ENCODE assay signal across 16 mouse cellular contexts in the genomic region with DNA sequence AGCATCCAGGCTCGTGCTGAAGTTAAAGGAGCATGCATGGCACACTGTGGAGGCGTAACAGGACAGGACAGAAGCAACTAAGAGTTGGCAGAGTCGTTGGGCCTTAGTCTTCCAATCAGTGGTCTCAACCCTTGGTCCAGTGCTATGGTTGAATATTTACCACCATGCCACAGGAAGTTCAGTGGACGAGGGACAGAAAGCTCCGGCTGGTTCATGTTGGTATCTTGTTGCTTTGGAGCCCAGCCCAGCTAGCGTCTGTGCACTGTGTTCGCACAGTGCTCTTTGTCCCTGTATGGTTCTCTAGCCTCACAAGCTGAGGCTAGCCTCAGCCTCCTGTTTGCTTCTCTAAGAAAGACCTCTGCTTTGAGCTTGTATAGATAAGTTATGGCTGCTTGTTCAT.
"Had no signal": no experiment of that assay in that cellular context is flagged by ENCODE, and none has a peak within 500 bp of the region (broad histone marks: within the 10 kb centered on the region; RNA-seq: fewer than 3 reads in every experiment).

No protein-coding gene starts in this region.

- H3K27ac ChIP-seq: hindbrain, embryonic 13.5 days; hindbrain, postnatal 0 days; intestine, embryonic 15.5 days; left cerebral cortex, adult 2 months; limb, embryonic 10.5 days; liver, embryonic 15.5 days; midbrain, embryonic 15.5 days; neural tube, embryonic 12.5 days had no signal

- DNase-seq: lung, adult 2 months; lung, postnatal 36 days; retina, postnatal 1 day; thymus, adult 2 months; thymus, postnatal 25 days had no signal

- H3K27me3 ChIP-seq: hindbrain, embryonic 13.5 days; intestine, embryonic 15.5 days; liver, embryonic 15.5 days; midbrain, embryonic 15.5 days; neural tube, embryonic 12.5 days had no signal

- H3K9me3 ChIP-seq: hindbrain, embryonic 13.5 days; intestine, embryonic 15.5 days; limb, embryonic 10.5 days; liver, embryonic 15.5 days; midbrain, embryonic 15.5 days; neural tube, embryonic 12.5 days had no signal

- ATAC-seq: hindbrain, postnatal 0 days; intestine, embryonic 15.5 days; lung, postnatal 0 days; midbrain, embryonic 15.5 days had no signal

- H3K4me1 ChIP-seq: intestine, embryonic 15.5 days; limb, embryonic 10.5 days; midbrain, embryonic 15.5 days; neural tube, embryonic 12.5 days had no signal

- H3K9ac ChIP-seq: hindbrain, embryonic 13.5 days; intestine, embryonic 15.5 days; liver, embryonic 15.5 days; midbrain, embryonic 15.5 days; neural tube, embryonic 12.5 days had no signal

- H3K4me3 ChIP-seq: hindbrain, embryonic 13.5 days; intestine, embryonic 15.5 days; left cerebral cortex, adult 2 months; limb, embryonic 10.5 days; liver, embryonic 15.5 days; midbrain, embryonic 15.5 days; neural tube, embryonic 12.5 days had no signal

- H3K36me3 ChIP-seq: midbrain, embryonic 15.5 days had no signal

- H3K4me2 ChIP-seq: hindbrain, embryonic 13.5 days; intestine, embryonic 15.5 days; liver, embryonic 11.5 days; liver, embryonic 15.5 days; midbrain, embryonic 11.5 days; midbrain, embryonic 15.5 days; neural tube, embryonic 12.5 days had no signal
